ENCODE assay signal across 9 mouse cellular contexts in genomic region chr9:63706152-63706733, GRCm38 (mm10). TPM values are rescaled to one million over a fixed set of nuclear protein-coding genes. Genes with fewer than 3 reads are reported as not detected.
DNase-seq lines count a peak whose midpoint lies in the region; ATAC-seq and TF ChIP-seq lines count a peak whose summit lies in the region.
"Had no signal": no experiment of that assay in that cellular context is flagged by ENCODE, and none has a peak within 500 bp of the region (broad histone marks: within the 10 kb centered on the region; RNA-seq: fewer than 3 reads in every experiment).

No protein-coding gene starts in this region.

- H3K27me3 ChIP-seq in heart, embryonic 10.5 days (ENCODE audit: insufficient read depth, poor library complexity, severe bottlenecking) = no peaks in the 10 kb centered on the region
- no peaks in the 10 kb centered on the region for H3K27me3 ChIP-seq in kidney, postnatal 0 days (ENCODE audit: insufficient read depth, low read length)
- no peaks in the 10 kb centered on the region for H3K27me3 ChIP-seq in spleen, adult 2 months (ENCODE audit: control insufficient read depth, insufficient read depth, low read length)

- peaks cover 22% of the 10 kb centered on the region for H3K36me3 ChIP-seq in heart, embryonic 10.5 days
- peaks cover 6% of the 10 kb centered on the region; the same call in 1 of the 2 replicates for H3K36me3 ChIP-seq in kidney, postnatal 0 days (ENCODE audit: insufficient read depth, low read length)
- no peaks in the 10 kb centered on the region for H3K36me3 ChIP-seq in spleen, adult 2 months (ENCODE audit: control insufficient read depth, insufficient read depth, low read length)

- no peaks in the 10 kb centered on the region for H3K9me3 ChIP-seq in heart, embryonic 10.5 days
- H3K9me3 ChIP-seq in kidney, postnatal 0 days (replicated peaks; ENCODE audit: low read length) = no peaks in the 10 kb centered on the region

- no peak; the same call in 1 of the 2 replicates for ATAC-seq in kidney, postnatal 0 days (replicated peaks; ENCODE audit: low FRiP score, low read depth)

- H3K27ac ChIP-seq in heart, embryonic 10.5 days = peak overlapping the region; percentile 83
- H3K27ac ChIP-seq in kidney, postnatal 0 days = peak overlapping the region; percentile 79
- peak overlapping the region; percentile 68 for H3K27ac ChIP-seq in spleen, adult 2 months (ENCODE audit: insufficient read depth, low read length)

- TF ChIP-seq CTCF in kidney, postnatal 0 days (IDR thresholded peaks at IDR 0.05; ENCODE audit: low read depth) = no peak
- no peak for TF ChIP-seq CTCF in spleen, adult 2 months (IDR thresholded peaks at IDR 0.05; ENCODE audit: extremely low read depth, insufficient read depth, insufficient read length, insufficient replicate concordance)

- TF ChIP-seq POLR2A in spleen, adult 2 months (IDR thresholded peaks at IDR 0.05; ENCODE audit: low read depth, low read length) = no peak

- H3K4me2 ChIP-seq in kidney, postnatal 0 days (ENCODE audit: low read length) = no peak overlapping the region

- H3K9ac ChIP-seq in kidney, postnatal 0 days (ENCODE audit: low read depth, low read length) = no peak overlapping the region

- peaks cover 80% of the 10 kb centered on the region for H3K4me1 ChIP-seq in heart, embryonic 10.5 days
- H3K4me1 ChIP-seq in kidney, postnatal 0 days (replicated peaks; ENCODE audit: insufficient read depth, low read length) = peaks cover 40% of the 10 kb centered on the region
- peaks cover 39% of the 10 kb centered on the region; the same call in 1 of the 2 replicates for H3K4me1 ChIP-seq in spleen, adult 2 months (ENCODE audit: control insufficient read depth, insufficient read depth, insufficient read length)

- H3K4me3 ChIP-seq in heart, embryonic 10.5 days = no peak overlapping the region
- H3K4me3 ChIP-seq in kidney, postnatal 0 days (replicated peaks; ENCODE audit: low read depth, low read length) = no peak overlapping the region
- H3K4me3 ChIP-seq in spleen, adult 2 months (ENCODE audit: extremely low read depth, insufficient read depth, insufficient read length) = no peak overlapping the region
- H3K4me3 ChIP-seq: erythroblast, embryonic 14.5 days had no signal

- DNase-seq in A20 (ENCODE audit: low read depth, low spot score) (peak; percentile 52), NIH3T3 (ENCODE audit: low read depth) (peak; percentile 87)
- peak; percentile 49 to 55 for DNase-seq in cerebellum, postnatal 36 days
- DNase-seq in heart, embryonic 10.5 days (ENCODE audit: low spot score) = no peak
- DNase-seq in kidney, postnatal 0 days (ENCODE audit: low spot score) = peak; percentile 60
- peak; percentile 82 to 91 for DNase-seq in lung, postnatal 4 days
- peak; percentile 63 to 80 for DNase-seq in spleen, adult 2 months (ENCODE audit: low read depth in 1 of 2, low spot score in 2 of 2)
- no peak for DNase-seq in embryo, embryonic 11 days

- WGBS in heart, embryonic 10.5 days = 14% methylated on average over 9 of the region's 9 CpGs
- WGBS in kidney, postnatal 0 days = 17% methylated on average over 9 of the region's 9 CpGs
- WGBS in spleen, adult 2 months = 15% methylated on average over 9 of the region's 9 CpGs

RNA-seq across cellular contexts. Expression of gene Smad3, which starts 51.6 kb away (rescaled TPM):
- 15.2 and 20.0 TPM in 2 replicates for polyA plus RNA-seq in heart, embryonic 10.5 days (2016; fragmentation: Nextera tagmentation; extraction: Ambion mirVana)
- 19.2 and 20.0 TPM in 2 replicates for polyA plus RNA-seq in kidney, postnatal 0 days (2015; fragmentation: Nextera tagmentation; extraction: Ambion mirVana)
- polyA plus RNA-seq in spleen, adult 2 months (2012; rRNA removed) = 30.2 and 32.2 TPM in 2 replicates

Comparison
In these comparisons a context has a peak if more than half of its experiments do, and no peak if none do; other contexts are left out.
1. DNase-seq: peak in A20 (single experiment), NIH3T3 (single experiment), cerebellum, postnatal 36 days (2 of 2), kidney, postnatal 0 days (single experiment), lung, postnatal 4 days (2 of 2) and spleen, adult 2 months (2 of 2); none in heart, embryonic 10.5 days (single experiment) and embryo, embryonic 11 days (single experiment).
2. Peak in every context shown above with its lines, with median percentiles within 50 percentile points of each other: H3K27ac ChIP-seq.